Mouse (Mus musculus) stomach, embryonic 15.5 days (tissue): ENCODE measurements around the gene Irak3. TPM values are rescaled to one million over a fixed set of nuclear protein-coding genes. Genes with fewer than 3 reads are reported as not detected.
"Not testable (repeated sequence)": the region's sequence is repeated elsewhere in the genome, so short reads cannot be mapped to it uniquely, and the experiment has no call there.

Experiments used
- ATAC-seq: fragments of 200-750 bp; cut with Nextera tagmentation; 2 replicates; pipeline ENCODE4 v1.8.0; 2017; ENCODE audit warnings: low read depth, moderate number of reproducible peaks, moderate TSS enrichment; ENCODE audit not compliant: insufficient read depth, low FRiP score
- H3K27ac ChIP-seq: fragments of 300-500 bp; sonication (generic); 2 replicates; pipeline ENCODE4 v1.5.1; 2015; ENCODE audit warnings: mild to moderate bottlenecking, inconsistent platforms
- H3K27me3 ChIP-seq: fragments of 300-500 bp; sonication (generic); replicated peaks from 2 replicates; pipeline ENCODE4 v1.6.1; 2015; ENCODE audit warnings: inconsistent platforms
- H3K36me3 ChIP-seq: fragments of 300-500 bp; sonication (generic); 2 replicates; pipeline ENCODE4 v1.6.1; 2015; ENCODE audit warnings: inconsistent platforms
- H3K4me1 ChIP-seq: fragments of 300-500 bp; sonication (generic); 2 replicates; pipeline ENCODE4 v1.6.1; 2015; ENCODE audit warnings: inconsistent platforms
- H3K4me2 ChIP-seq: fragments of 300-500 bp; sonication (generic); 2 replicates; pipeline ENCODE4 v1.6.1; 2015; ENCODE audit warnings: mild to moderate bottlenecking, inconsistent platforms
- H3K4me3 ChIP-seq: fragments of 300-500 bp; sonication (generic); replicated peaks from 2 replicates; pipeline ENCODE4 v1.5.1; 2015; ENCODE audit warnings: inconsistent platforms
- H3K9ac ChIP-seq: fragments of 300-500 bp; sonication (generic); 2 replicates; pipeline ENCODE4 v1.6.1; 2015; ENCODE audit warnings: inconsistent platforms
- H3K9me3 ChIP-seq: fragments of 300-500 bp; sonication (generic); 2 replicates; pipeline ENCODE4 v1.6.1; 2016; ENCODE audit warnings: inconsistent platforms
- WGBS: fragments of 180-500 bp; shearing (Covaris S2); methylation state at CpG from one replicate; pipeline ENCODE4 v1.1.7; 2015; 5-methylcytosine and 5-hydroxymethylcytosine counted together
- polyA plus RNA-seq: library from polyadenylated mRNA; unstranded; fragments of >200 nt; fragmentation: Nextera tagmentation; extraction: Ambion mirVana; gene quantifications from 2 replicates; pipeline ENCODE4 v1.2.1, GENCODE M21; 2015

The Irak3 gene
- polyA plus RNA-seq, 1 experiment from 2014 or later: 0.73 TPM

GRCm38 (mm10) chr10:120220776-120221175 is 18.8 kb upstream of the Irak3 start:
- Histone ChIP-seq H3K4me3 (no peak overlapping the region), H3K9ac (no peak overlapping the region), H3K36me3 (peaks cover 7% of the 10 kb centered on the region; the same call in 1 of the 2 replicates), H3K4me1 (no peaks in the 10 kb centered on the region), H3K9me3 (no peaks in the 10 kb centered on the region), H3K4me2 (no peak overlapping the region), H3K27ac (no peak overlapping the region), H3K27me3 (no peaks in the 10 kb centered on the region)
- WGBS: 47% methylated on average over 7 of the region's 7 CpGs
- no peak for ATAC-seq

DNA sequence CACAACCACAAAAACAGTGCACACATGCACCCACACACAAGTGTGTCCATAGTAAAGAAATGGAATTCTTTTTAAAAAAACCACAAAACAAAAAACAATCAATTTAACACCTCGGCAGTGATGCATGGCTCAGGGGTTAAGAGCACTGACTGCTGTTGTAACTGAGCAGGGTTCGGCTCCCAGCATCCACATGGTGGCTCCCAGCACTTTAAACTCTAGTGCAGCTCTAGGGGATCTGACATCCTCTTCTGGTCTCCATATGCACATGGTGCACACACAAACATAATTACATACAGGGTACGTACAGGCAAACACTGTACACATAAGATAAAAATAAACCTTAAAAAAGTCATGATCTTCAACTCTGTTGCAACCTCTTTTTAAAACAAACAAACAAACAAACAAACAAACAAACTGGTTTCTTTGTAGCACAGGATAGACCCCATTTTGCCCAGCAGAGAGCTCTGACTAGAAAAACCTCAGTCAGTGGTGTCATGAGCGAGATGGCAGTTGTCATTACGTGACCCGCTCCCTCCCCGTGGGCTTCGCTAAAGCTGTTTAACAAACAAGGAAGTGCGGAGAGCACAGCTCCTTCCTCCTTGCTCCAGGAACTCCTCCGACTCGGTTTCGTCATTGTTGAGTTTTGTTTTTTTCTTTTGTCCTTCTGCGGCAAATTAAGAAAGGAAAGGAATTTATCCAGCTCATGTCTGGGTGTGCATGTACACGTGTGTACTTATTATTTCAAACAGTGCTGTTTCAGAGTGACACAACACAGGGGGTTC is 17.8 kb upstream of the Irak3 start:
- 75% methylated on average over 14 of the region's 14 CpGs for WGBS
- H3K4me1 ChIP-seq: no peaks in the 10 kb centered on the region
- H3K9me3 ChIP-seq: no peaks in the 10 kb centered on the region
- H3K9ac ChIP-seq: no peak overlapping the region
- H3K27ac ChIP-seq: no peak overlapping the region
- ATAC-seq: no peak
- peaks cover 7% of the 10 kb centered on the region; the same call in 1 of the 2 replicates for H3K36me3 ChIP-seq
- no peak overlapping the region for H3K4me3 ChIP-seq
- H3K4me2 ChIP-seq: no peak overlapping the region
- no peaks in the 10 kb centered on the region for H3K27me3 ChIP-seq

GRCm38 (mm10) chr10:120218996-120219395 is 17.1 kb upstream of the Irak3 start:
- Histone ChIP-seq H3K4me2 (no peak overlapping the region), H3K27ac (no peak overlapping the region), H3K9me3 (no peaks in the 10 kb centered on the region), H3K4me3 (no peak overlapping the region), H3K27me3 (no peaks in the 10 kb centered on the region), H3K9ac (no peak overlapping the region), H3K36me3 (peaks cover 7% of the 10 kb centered on the region; the same call in 1 of the 2 replicates), H3K4me1 (no peaks in the 10 kb centered on the region)
- 88% methylated on average over 10 of the region's 10 CpGs for WGBS
- no peak for ATAC-seq

DNA sequence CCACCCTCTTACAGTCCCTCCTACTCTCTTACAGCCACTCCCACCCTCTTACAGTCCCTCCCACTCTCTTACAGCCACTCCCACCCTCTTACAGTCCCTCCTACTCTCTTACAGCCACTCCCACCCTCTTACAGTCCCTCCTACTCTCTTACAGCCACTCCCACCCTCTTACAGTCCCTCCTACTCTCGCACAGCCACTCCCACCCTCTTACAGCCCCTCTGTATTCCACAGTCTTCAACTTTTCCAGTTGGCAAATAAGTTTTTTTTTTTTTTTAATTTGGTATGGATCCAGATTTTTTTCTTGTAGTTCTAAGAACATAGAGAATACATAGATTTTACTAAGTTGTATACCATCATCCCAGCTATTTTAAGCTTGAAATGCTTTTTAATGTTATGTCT is 15.2 kb upstream of the Irak3 start:
- H3K36me3 ChIP-seq, H3K27me3 ChIP-seq, H3K27ac ChIP-seq, H3K9ac ChIP-seq, H3K9me3 ChIP-seq, H3K4me2 ChIP-seq, H3K4me1 ChIP-seq, H3K4me3 ChIP-seq, ATAC-seq: not testable (repeated sequence)
- WGBS: 86% methylated on average over 1 of the region's 1 CpGs

GRCm38 (mm10) chr10:120210096-120210495 is 8.2 kb upstream of the Irak3 start:
- no peak overlapping the region for H3K9ac ChIP-seq
- no peak overlapping the region for H3K27ac ChIP-seq
- peak overlapping the region; percentile 90 for H3K4me3 ChIP-seq
- H3K9me3 ChIP-seq: no peaks in the 10 kb centered on the region
- H3K36me3 ChIP-seq: 0 out of 2 replicates have a peak, but pooled peaks cover 2% of the 10 kb centered on the region
- H3K27me3 ChIP-seq: no peaks in the 10 kb centered on the region
- WGBS: 72% methylated on average over 3 of the region's 3 CpGs
- ATAC-seq: no peak
- 0 out of 2 replicates have a peak, but pooled peaks cover 3% of the 10 kb centered on the region for H3K4me1 ChIP-seq
- H3K4me2 ChIP-seq: peak overlapping the region; percentile 64

- H3K36me3 ChIP-seq: 0 out of 2 replicates have a peak, but pooled peaks cover 2% of the 10 kb centered on the region
- 60% methylated on average over 6 of the region's 6 CpGs for WGBS
- 0 out of 2 replicates have a peak, but pooled peaks cover 3% of the 10 kb centered on the region for H3K4me1 ChIP-seq
- no peaks in the 10 kb centered on the region for H3K27me3 ChIP-seq
- H3K4me2 ChIP-seq: peak overlapping the region; percentile 64
- H3K9me3 ChIP-seq: no peaks in the 10 kb centered on the region
- H3K9ac ChIP-seq: no peak overlapping the region
- no peak overlapping the region for H3K27ac ChIP-seq
- H3K4me3 ChIP-seq: peak overlapping the region; percentile 90
- ATAC-seq: no peak
These were observed 7.6 kb upstream of the Irak3 start for GRCm38 (mm10) chr10:120209539-120209925.

DNA sequence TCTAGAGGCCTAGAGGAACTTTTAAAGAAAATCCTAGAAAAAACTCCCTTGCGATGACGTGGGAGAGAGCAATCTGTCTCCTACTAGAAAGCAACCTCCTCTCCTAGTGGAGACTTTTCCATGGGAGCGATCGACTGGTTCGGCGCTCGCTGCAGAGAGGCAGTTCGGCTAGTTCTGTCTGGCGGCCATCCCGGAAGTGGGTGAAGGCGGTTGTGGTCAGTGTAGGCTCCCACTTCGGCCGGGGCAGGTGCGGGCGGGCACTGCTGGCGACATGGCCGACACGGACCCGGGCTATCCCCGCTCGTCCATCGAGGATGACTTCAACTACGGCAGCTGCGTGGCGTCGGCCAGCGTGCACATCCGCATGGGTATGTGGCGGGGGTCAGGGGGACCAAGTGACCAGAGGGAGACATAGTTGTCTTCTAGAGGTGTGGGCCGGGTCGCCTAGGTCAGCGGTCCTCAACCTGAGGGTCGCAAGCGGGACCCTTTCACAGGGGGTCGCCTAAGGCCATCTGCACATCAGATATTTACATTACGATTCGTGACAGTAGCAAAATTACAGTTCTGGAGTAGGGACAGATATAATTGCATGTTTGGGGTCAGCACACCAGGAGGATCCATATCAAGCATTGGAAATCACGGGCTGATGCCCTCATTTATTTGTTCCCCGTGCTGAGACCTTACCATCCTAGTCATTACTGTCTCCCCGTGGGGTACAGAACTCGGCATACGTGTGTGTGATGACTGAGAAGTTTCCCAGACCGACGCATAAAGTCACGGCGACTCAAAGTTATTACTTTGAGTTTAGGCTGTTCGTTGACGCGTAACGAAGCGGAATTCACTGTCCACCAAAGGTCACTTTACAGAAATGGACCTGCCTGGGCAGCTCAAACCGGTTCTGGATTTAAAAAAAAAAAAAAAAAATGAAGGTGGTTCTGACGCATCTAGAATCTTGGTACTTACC is 6.9 kb upstream of the Irak3 start:
- peak overlapping the region; percentile 64 for H3K4me2 ChIP-seq
- 3% methylated on average over 53 of the region's 53 CpGs for WGBS
- 0 out of 2 replicates have a peak, but pooled peaks cover 2% of the 10 kb centered on the region for H3K36me3 ChIP-seq
- peak overlapping the region; percentile 90 for H3K4me3 ChIP-seq
- peak overlapping the region; percentile 78 for H3K9ac ChIP-seq
- no peak overlapping the region for H3K27ac ChIP-seq
- ATAC-seq: peak; percentile 77; the same call in 1 of the 2 replicates
- H3K27me3 ChIP-seq: no peaks in the 10 kb centered on the region
- H3K9me3 ChIP-seq: no peaks in the 10 kb centered on the region
- H3K4me1 ChIP-seq: 0 out of 2 replicates have a peak, but pooled peaks cover 3% of the 10 kb centered on the region

GRCm38 (mm10) chr10:120208015-120208414 is 6.1 kb upstream of the Irak3 start:
- H3K27ac ChIP-seq: no peak overlapping the region
- 80% methylated on average over 8 of the region's 8 CpGs for WGBS
- 0 out of 2 replicates have a peak, but pooled peaks cover 3% of the 10 kb centered on the region for H3K4me1 ChIP-seq
- no peak overlapping the region for H3K4me2 ChIP-seq
- no peaks in the 10 kb centered on the region for H3K9me3 ChIP-seq
- no peak overlapping the region for H3K9ac ChIP-seq
- no peak overlapping the region for H3K4me3 ChIP-seq
- H3K27me3 ChIP-seq: no peaks in the 10 kb centered on the region
- no peak for ATAC-seq
- 0 out of 2 replicates have a peak, but pooled peaks cover 2% of the 10 kb centered on the region for H3K36me3 ChIP-seq

- H3K4me2 ChIP-seq: no peak overlapping the region
- 80% methylated on average over 13 of the region's 13 CpGs for WGBS
- H3K4me1 ChIP-seq: peaks cover 11% of the 10 kb centered on the region; the same call in 1 of the 2 replicates
- no peak overlapping the region for H3K9ac ChIP-seq
- no peak overlapping the region for H3K27ac ChIP-seq
- H3K27me3 ChIP-seq: peaks cover 10% of the 10 kb centered on the region; the same call in 1 of the 2 replicates
- no peak for ATAC-seq
- no peak overlapping the region for H3K4me3 ChIP-seq
- no peaks in the 10 kb centered on the region for H3K36me3 ChIP-seq
- no peaks in the 10 kb centered on the region for H3K9me3 ChIP-seq
These were observed 2.8 kb upstream of the Irak3 start for GRCm38 (mm10) chr10:120204591-120205210.

DNA sequence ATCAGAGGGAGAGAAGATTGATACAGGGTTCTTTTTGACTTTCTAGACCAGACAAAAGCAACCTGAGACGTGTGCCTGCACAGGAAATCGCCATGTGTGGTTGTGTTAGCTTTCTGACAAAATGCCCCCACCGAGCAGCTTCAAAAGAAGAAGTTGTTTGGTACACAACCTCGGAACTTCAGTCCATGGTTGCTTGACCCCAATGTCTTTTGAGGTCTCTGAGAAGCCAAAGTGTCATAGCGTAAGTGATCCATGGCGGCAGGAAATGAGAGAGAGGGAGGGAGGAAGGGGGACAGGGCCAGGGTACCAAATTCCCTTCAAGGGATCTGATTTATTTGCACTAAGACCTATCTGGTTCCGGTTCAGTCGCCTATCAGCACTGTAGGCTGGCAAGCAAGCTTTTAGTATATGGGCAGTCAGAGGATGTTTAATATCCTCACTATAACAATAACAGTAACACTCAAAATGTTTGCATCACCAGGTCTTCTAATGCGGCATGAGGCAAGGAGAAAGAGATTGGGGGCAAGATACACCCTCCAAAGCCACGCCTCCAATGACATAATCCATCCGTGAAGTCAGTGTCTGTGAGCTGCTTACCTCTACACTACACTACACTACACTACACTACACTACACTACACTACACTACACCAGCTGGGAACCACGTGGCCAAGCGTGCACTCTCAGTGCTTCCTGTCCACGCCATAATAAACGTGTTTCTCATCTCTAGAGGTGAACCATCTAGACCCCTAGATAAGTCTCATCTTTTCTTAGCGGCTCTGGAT is 729 bp upstream of the Irak3 start:
- no peaks in the 10 kb centered on the region for H3K9me3 ChIP-seq
- peaks cover 8% of the 10 kb centered on the region; the same call in 1 of the 2 replicates for H3K4me1 ChIP-seq
- H3K4me2 ChIP-seq: no peak overlapping the region
- no peak overlapping the region for H3K4me3 ChIP-seq
- H3K27me3 ChIP-seq: peaks cover 10% of the 10 kb centered on the region; the same call in 1 of the 2 replicates
- no peak for ATAC-seq
- 66% methylated on average over 16 of the region's 16 CpGs for WGBS
- no peaks in the 10 kb centered on the region for H3K36me3 ChIP-seq
- no peak overlapping the region for H3K9ac ChIP-seq
- H3K27ac ChIP-seq: no peak overlapping the region
